Mouse (Mus musculus) kidney, postnatal 25 days (tissue): ENCODE measurements around the gene S100a14.

ENCODE experiments used
- DNase-seq, 2 experiments: peaks; one replicate each; pipeline ENCODE4 v3.0.0; 2021; ENCODE audit warnings: mixed read lengths in 2 of 2

Gene S100a14

GRCm38 (mm10) chr3:90526580-90526979 lies at the start of gene S100a14:
Gene S100a14, plus strand, starts transcription at chr3:90526856.
- DNase-seq = peak in 1 of 2 experiments; percentile 70

DNA sequence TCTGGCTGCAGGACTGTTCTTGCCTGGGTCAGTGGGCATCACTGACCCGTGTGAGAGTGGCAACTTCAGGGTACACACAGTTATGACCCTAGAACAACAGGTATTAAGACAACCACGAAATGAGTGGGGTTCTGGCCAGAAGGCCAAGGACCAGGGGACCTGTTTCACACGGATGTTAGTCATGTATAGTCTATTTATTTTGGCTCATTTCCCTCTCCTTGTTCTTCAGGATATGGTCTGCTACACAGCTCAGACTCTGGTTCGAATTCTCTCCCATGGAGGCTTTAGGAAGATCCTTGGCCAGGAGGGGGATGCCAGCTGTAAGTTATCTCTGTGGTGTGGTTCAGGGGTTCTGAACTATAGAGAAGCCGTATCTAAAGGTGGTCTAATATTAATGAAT lies 39.7 kb upstream of the S100a14 start:
- DNase-seq = peak in 1 of 2 experiments; percentile 51

GRCm38 (mm10) chr3:90488576-90488975 lies 38.1 kb upstream of the S100a14 start:
- DNase-seq = no peak

GRCm38 (mm10) chr3:90490696-90491256 lies 35.9 kb upstream of the S100a14 start, which contains the start of gene Snapin:
Gene Snapin, minus strand, starts transcription at chr3:90491033.
- DNase-seq = peak; percentile 97

GRCm38 (mm10) chr3:90491350-90491749 lies 35.3 kb upstream of the S100a14 start:
- DNase-seq = peak; percentile 50 to 68

DNA sequence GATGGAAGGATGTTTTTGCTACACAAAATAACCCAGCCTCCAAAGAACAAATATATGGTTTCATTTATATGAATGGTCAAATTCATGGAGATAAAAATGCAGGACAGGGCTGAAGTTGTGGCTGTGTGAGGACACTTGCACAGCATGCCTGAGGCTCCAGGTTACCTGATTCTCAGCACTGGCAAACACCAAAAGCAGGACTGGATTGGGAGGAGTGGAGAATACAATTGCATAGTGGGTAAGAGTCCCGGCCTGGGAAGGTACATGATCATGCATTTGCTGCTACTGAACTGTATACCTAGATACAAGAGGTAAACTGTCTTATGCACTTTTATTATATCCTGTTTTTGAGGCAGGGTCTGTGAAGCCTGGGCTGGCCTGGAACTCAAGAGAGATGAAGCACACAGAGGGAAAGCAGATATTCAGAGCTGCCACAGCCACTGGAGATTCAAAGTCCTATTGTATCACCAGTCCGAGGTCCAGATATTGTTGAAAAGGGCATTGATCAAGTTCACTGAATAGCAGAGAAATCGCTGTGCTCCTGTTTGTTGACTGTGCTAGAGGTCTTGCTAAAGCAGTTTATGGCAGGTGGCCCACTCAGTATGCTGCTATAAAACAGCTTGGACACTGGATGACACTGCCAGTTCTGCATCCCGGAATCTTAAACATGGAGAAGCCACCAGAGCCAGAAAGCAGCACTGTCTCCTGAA lies 32.7 kb upstream of the S100a14 start:
- no peak for DNase-seq

DNA sequence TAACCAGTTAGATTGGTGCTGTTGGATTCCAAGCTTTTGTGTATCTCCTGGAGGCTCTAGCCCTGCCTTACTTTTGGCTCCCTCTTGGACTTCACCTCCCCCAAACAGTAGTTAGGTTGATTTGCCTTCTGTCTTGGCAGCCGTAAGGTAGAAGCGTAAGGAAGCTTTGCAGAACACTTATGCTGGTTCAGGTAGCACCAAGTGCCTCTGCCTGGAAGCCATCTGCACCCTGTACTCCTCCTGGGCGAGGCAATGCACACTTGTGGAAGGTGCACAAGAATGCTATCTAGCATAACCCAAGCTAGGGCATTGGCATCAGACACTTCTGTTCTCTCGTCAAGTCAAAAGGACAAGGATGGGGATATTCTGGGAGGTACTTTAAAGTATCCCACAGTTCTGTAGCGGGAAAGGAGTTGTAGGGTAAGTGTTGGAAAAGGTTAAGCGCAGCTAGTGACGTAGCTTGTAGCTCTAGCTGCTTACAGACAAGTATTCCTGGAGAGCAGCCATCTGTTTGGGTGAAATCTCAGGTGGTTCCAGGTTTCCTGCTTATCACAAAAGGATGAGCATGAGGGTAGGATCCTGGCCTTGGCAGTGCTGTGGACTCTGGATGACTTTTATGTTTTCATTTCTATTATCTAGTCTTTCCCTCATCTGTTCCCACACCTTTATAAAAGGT lies 30.7 kb upstream of the S100a14 start:
- DNase-seq = no peak

- DNase-seq = no peak
Observed at GRCm38 (mm10) chr3:90497597-90497996, 29.1 kb upstream of the S100a14 start.

GRCm38 (mm10) chr3:90503444-90503843 lies 23.2 kb upstream of the S100a14 start:
- no peak for DNase-seq

- DNase-seq = no peak
Observed at GRCm38 (mm10) chr3:90505216-90505615, 21.4 kb upstream of the S100a14 start.

GRCm38 (mm10) chr3:90506362-90506761 lies 20.3 kb upstream of the S100a14 start:
- DNase-seq = no peak

DNA sequence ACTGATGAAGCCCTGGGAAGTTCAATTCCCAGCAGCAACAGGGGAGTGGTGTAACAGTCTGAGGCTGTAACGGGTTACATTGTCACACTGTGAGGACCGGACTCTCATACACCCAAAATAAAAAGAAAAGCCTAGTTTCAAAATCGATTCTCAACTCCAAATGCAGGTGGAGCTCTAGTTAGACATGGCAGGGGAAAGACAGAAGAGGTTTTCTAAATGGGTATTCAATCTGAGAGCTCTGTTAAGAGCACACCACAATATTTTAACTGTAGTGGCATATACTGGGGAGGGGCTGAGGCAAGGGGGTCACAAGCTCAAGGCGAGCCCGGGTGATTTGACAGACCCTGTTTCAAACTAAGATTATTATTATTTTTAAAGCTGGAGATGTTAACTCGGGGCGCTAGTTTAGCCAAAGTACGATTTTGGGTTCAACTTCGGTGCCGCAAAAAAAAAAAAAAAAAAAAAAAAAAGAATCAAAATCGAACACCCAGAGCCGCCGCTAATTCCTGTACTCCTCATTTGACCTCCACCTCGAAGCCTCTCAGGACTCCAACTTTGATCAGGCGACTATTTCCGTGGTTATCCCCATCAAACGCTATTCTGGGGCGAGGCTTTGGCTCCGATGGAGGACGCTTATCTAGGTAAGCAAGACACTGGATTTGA lies 18.2 kb upstream of the S100a14 start:
- no peak for DNase-seq

DNA sequence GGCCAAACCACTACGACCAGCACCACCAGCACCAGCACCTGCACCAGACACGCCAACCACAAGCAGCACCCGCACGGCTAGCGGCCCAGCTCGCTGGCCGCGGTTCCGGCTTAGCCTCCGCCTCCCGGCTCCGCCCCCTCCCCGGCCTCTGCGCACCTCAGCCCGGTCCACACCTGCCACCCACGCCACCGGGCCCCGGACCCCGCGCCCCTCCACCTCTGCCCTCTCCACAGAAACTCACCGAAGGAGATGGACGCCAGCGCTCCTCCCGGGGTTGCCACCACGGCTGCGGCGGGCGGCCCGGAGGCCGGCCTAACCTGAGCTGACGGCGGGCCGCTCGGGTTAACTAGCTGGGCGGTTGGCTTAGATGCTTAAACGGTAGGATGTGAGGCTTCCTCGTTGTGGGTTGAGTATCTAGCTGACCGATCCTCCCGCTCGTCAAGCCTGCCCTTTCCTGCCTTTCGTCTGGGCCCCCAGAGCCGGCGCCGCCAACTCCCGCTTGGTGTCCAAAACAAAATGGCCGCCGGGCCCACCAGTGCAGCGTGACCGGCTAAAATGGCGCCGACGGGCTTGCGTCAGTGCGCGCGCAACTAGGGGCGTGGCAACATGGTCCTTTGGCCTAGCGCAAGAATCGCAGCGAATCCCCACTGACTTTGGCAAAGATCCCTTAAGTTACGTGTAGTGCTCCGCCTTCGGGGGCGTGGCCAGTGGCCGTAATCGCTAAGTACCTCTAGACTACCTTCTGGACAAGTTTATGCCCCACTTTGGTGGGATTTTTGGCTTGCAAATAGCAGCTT lies 17.5 kb upstream of the S100a14 start, which contains the start of gene Chtop:
Chtop (minus strand) TSS at position 549 of the 797 bp plus-strand sequence.
- DNase-seq = peak; percentile 100

GRCm38 (mm10) chr3:90509747-90510123 lies 16.9 kb upstream of the S100a14 start:
- no peak for DNase-seq

GRCm38 (mm10) chr3:90512276-90512675 lies 14.4 kb upstream of the S100a14 start:
- DNase-seq = no peak

DNA sequence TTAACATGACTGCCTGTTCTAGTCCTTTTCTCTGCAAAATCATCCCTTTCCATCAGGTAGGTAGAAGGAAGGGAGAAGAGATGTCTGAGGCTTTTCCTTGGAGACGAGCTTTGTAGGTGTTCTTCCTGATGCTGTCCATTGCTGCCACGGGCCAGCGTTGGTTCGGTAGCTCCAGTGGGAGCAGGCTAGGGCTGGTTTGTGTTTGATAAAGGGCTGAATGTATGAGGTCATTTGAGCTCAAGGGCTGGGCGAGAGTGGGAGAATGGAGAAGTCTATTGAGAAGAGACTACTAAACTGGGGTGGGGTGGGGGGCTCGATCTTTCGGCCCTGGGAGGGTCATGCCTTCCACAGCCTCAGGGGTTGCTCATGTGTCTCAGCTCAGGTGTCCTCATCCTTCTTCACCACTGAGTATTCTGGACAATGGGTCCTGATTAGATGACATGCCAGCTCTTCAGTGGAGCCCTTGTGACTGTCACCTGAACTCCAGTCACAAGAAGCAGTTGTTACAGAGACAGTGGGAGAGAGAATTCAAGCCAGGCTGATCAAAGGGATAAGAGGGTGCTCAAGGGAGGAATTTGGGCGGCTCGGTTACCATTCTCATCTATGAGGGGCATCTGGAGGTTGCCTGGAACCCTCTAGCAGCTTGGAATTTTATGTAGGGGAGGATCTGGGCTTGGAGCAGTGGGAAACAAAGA lies 13.6 kb upstream of the S100a14 start:
- no peak for DNase-seq

GRCm38 (mm10) chr3:90513796-90514590 lies 12.7 kb upstream of the S100a14 start, which contains the start of the genes S100a1 and S100a13:
Gene S100a1, minus strand, starts transcription at chr3:90514392.
Gene S100a13, plus strand, starts transcription at chr3:90514435.
- DNase-seq = peak; percentile 85 to 95

GRCm38 (mm10) chr3:90514691-90515090 lies 12.0 kb upstream of the S100a14 start:
- peak; percentile 82 to 89 for DNase-seq

- DNase-seq = peak; percentile 77 to 78
Observed at GRCm38 (mm10) chr3:90515242-90515641, 11.4 kb upstream of the S100a14 start.

GRCm38 (mm10) chr3:90515789-90516188 lies 10.9 kb upstream of the S100a14 start:
- no peak for DNase-seq

DNA sequence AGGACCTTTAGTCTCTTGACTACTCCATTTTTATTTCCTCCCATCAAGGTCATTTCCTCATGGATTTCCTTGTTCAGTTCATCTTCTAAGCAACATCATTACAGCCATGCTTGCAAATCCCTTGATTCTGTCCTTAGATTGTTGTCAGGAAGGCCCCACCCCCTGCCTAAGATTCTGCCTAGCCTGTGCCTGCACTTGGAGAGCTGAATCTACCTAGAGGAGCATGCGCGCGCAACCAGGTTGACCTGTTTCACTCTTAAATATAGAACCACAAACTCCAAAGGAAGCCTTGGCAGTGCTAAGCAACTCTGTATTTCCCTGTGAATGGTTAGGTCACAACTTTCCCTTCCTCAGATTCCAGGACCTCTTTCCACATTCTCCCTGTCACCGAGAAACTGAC lies 8.9 kb upstream of the S100a14 start:
- DNase-seq = no peak
